8 mouse cellular contexts compared by ENCODE assay signal in genomic region chr4:105328776-105329175, GRCm38 (mm10).
A peak's percentile ranks its signal among the peaks of the same experiment; 100 is the strongest.
DNase-seq lines count a peak whose midpoint lies in the region; ATAC-seq lines count a peak whose summit lies in the region.

No protein-coding gene starts in this region.

- no peaks in the 10 kb centered on the region for H3K4me1 ChIP-seq in heart, embryonic 10.5 days
- peaks cover 12% of the 10 kb centered on the region; the same call in 1 of the 2 replicates for H3K4me1 ChIP-seq in heart, embryonic 13.5 days
- peaks cover 10% of the 10 kb centered on the region for H3K4me1 ChIP-seq in limb, embryonic 10.5 days
- H3K4me1 ChIP-seq in neural tube, embryonic 15.5 days = no peaks in the 10 kb centered on the region

- no peak; the same call in 1 of the 2 replicates for ATAC-seq in heart, embryonic 13.5 days (ENCODE audit: extremely low read depth, insufficient number of reproducible peaks, low FRiP score, low TSS enrichment)
- ATAC-seq in neural tube, embryonic 15.5 days (ENCODE audit: low FRiP score) = no peak

- no peaks in the 10 kb centered on the region for H3K9me3 ChIP-seq in heart, embryonic 10.5 days
- H3K9me3 ChIP-seq in heart, embryonic 13.5 days = no peaks in the 10 kb centered on the region
- no peaks in the 10 kb centered on the region for H3K9me3 ChIP-seq in limb, embryonic 10.5 days (replicated peaks)
- H3K9me3 ChIP-seq in neural tube, embryonic 15.5 days (replicated peaks) = no peaks in the 10 kb centered on the region

- no peaks in the 10 kb centered on the region for H3K36me3 ChIP-seq in heart, embryonic 10.5 days
- no peaks in the 10 kb centered on the region for H3K36me3 ChIP-seq in heart, embryonic 13.5 days
- H3K36me3 ChIP-seq in limb, embryonic 10.5 days = no peaks in the 10 kb centered on the region
- no peaks in the 10 kb centered on the region for H3K36me3 ChIP-seq in neural tube, embryonic 15.5 days

- H3K27me3 ChIP-seq in heart, embryonic 10.5 days (ENCODE audit: insufficient read depth, poor library complexity, severe bottlenecking) = no peaks in the 10 kb centered on the region
- no peaks in the 10 kb centered on the region for H3K27me3 ChIP-seq in heart, embryonic 13.5 days (replicated peaks)
- no peaks in the 10 kb centered on the region for H3K27me3 ChIP-seq in limb, embryonic 10.5 days (ENCODE audit: low read depth, poor library complexity, severe bottlenecking)
- H3K27me3 ChIP-seq in neural tube, embryonic 15.5 days (replicated peaks) = no peaks in the 10 kb centered on the region

- no peak overlapping the region for H3K27ac ChIP-seq in heart, embryonic 10.5 days
- 0 out of 2 replicates have a peak overlapping the region, but pooled peaks have one; percentile 34 for H3K27ac ChIP-seq in heart, embryonic 13.5 days (replicated peaks)
- H3K27ac ChIP-seq in limb, embryonic 10.5 days = peak overlapping the region; percentile 46; the same call in 1 of the 2 replicates
- no peak overlapping the region for H3K27ac ChIP-seq in neural tube, embryonic 15.5 days (replicated peaks)

- 71% methylated on average over 10 of the region's 10 CpGs for WGBS in heart, embryonic 10.5 days
- 53% methylated on average over 10 of the region's 10 CpGs for WGBS in heart, embryonic 13.5 days
- WGBS in limb, embryonic 10.5 days = 86% methylated on average over 10 of the region's 10 CpGs
- WGBS in neural tube, embryonic 15.5 days = 79% methylated on average over 10 of the region's 10 CpGs

- H3K9ac ChIP-seq in heart, embryonic 13.5 days = no peak overlapping the region
- H3K9ac ChIP-seq in neural tube, embryonic 15.5 days (replicated peaks) = no peak overlapping the region

- no peak overlapping the region for H3K4me2 ChIP-seq in heart, embryonic 13.5 days
- no peak overlapping the region for H3K4me2 ChIP-seq in neural tube, embryonic 15.5 days

- no peak overlapping the region for H3K4me3 ChIP-seq in heart, embryonic 10.5 days
- no peak overlapping the region for H3K4me3 ChIP-seq in heart, embryonic 13.5 days
- no peak overlapping the region for H3K4me3 ChIP-seq in limb, embryonic 10.5 days
- no peak overlapping the region for H3K4me3 ChIP-seq in neural tube, embryonic 15.5 days (replicated peaks)

- peak; percentile 99 for DNase-seq in heart, adult 11 months
- DNase-seq in heart, embryonic 10.5 days (ENCODE audit: low spot score) = no peak
- peak; percentile 23 to 40 for DNase-seq in cerebellum, adult 18-20 months
- DNase-seq in limb, embryonic 10.5 days (ENCODE audit: low spot score) = no peak
- peak; percentile 67 for DNase-seq in urinary bladder, postnatal 14 days (ENCODE audit: low spot score)
- no peak for DNase-seq in frontal cortex, postnatal 25 days (ENCODE audit: low spot score in 2 of 2)

Comparison
In these comparisons a context has a peak if more than half of its experiments do, and no peak if none do; other contexts are left out.
1. DNase-seq: peak in heart, adult 11 months (single experiment), cerebellum, adult 18-20 months (2 of 2) and urinary bladder, postnatal 14 days (single experiment); none in heart, embryonic 10.5 days (single experiment), limb, embryonic 10.5 days (single experiment) and frontal cortex, postnatal 25 days (0 of 2).
2. H3K27ac ChIP-seq: peak in heart, embryonic 13.5 days (single experiment) and limb, embryonic 10.5 days (single experiment); none in heart, embryonic 10.5 days (single experiment) and neural tube, embryonic 15.5 days (single experiment).